Mouse (Mus musculus): Measurements from ENCODE around the gene Tert.

DNA sequence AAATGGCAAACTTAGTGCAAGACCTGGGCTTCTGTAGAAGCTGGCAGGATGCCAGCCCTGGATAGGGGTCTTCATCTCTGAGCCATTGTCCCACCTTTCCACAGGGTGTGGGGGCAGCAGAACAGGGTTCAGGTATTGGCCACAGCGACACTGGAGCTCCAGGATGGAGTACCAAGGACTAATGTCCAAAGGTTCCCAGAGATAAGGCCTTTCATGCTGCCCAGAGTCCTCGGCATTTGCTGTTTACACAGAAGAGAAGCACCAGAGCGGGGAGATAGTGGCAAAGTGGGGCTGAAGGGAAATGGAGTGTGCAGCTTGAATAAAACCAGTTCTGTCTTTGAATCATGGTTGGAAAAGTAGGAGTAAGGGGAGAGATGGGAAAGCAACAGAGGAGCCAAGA is 69.8 kb downstream of the Tert start:
- TF ChIP-seq GATA1 (IDR thresholded peaks at IDR 0.05; ENCODE audit: borderline replicate concordance, low read length) (no peak), FLI1 (IDR thresholded peaks at IDR 0.05; ENCODE audit: low read length) (no peak)
